32 mouse cellular contexts compared by ENCODE assay signal in the genomic region with DNA sequence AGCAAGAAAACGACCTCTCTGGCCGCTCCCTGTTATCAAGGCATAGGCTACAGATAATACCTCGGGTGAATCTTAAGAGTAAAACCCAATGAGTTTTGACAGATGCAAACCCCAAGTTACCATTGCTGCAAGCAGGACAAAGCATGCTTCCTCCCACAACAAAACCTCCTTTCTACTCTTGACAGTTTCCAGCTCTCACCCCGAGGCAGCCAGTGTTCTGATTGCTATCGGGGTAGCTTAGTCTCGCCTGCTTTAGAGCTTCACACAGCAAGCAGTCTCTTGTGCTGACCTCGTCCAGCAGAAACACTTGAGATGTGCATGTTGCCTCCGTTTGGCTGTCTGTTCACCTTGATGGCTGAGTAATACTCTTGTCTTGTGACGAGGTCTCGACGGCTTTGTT. TPM values are rescaled to one million over a fixed set of nuclear protein-coding genes. Genes with fewer than 3 reads are reported as not detected.
A peak's percentile ranks its signal among the peaks of the same experiment; 100 is the strongest.
DNase-seq lines count a peak whose midpoint lies in the region; ATAC-seq and TF ChIP-seq lines count a peak whose summit lies in the region.
"Had no signal": no experiment of that assay in that cellular context is flagged by ENCODE, and none has a peak within 500 bp of the region (broad histone marks: within the 10 kb centered on the region; RNA-seq: fewer than 3 reads in every experiment).

No protein-coding gene starts in this region.

- WGBS in heart, embryonic 12.5 days: 23% methylated on average over 11 of the region's 11 CpGs

- peaks cover 29% of the 10 kb centered on the region for H3K4me1 ChIP-seq in heart, embryonic 12.5 days (replicated peaks)
- H3K4me1 ChIP-seq in bone marrow macrophage, adult 2 months (ENCODE audit: control insufficient read depth, insufficient read depth, low read length): peaks cover 19% of the 10 kb centered on the region
- H3K4me1 ChIP-seq: hindbrain, embryonic 15.5 days; liver, embryonic 13.5 days; midbrain, embryonic 13.5 days had no signal

- no peaks in the 10 kb centered on the region for H3K36me3 ChIP-seq in heart, embryonic 12.5 days
- H3K36me3 ChIP-seq: embryonic facial prominence, embryonic 12.5 days; heart, embryonic 15.5 days; hindbrain, embryonic 10.5 days; hindbrain, embryonic 15.5 days; limb, embryonic 10.5 days; limb, embryonic 15.5 days; liver, embryonic 13.5 days; midbrain, embryonic 13.5 days had no signal

- TF ChIP-seq POLR2A in bone marrow macrophage, adult 2 months (IDR thresholded peaks at IDR 0.05; ENCODE audit: borderline replicate concordance, low read depth, low read length): no peak

- no peaks in the 10 kb centered on the region for H3K27me3 ChIP-seq in heart, embryonic 12.5 days (replicated peaks)
- H3K27me3 ChIP-seq: embryonic facial prominence, embryonic 12.5 days; heart, embryonic 15.5 days; hindbrain, embryonic 15.5 days; limb, embryonic 15.5 days; liver, embryonic 13.5 days; midbrain, embryonic 13.5 days had no signal

- H3K9me3 ChIP-seq in heart, embryonic 12.5 days (replicated peaks): no peaks in the 10 kb centered on the region
- H3K9me3 ChIP-seq: embryonic facial prominence, embryonic 12.5 days; heart, embryonic 15.5 days; hindbrain, embryonic 10.5 days; hindbrain, embryonic 15.5 days; limb, embryonic 10.5 days; limb, embryonic 15.5 days; liver, embryonic 13.5 days; megakaryocyte, embryonic 14.5 days; midbrain, embryonic 13.5 days had no signal

- no peak overlapping the region for H3K4me3 ChIP-seq in heart, embryonic 12.5 days
- no peak overlapping the region for H3K4me3 ChIP-seq in bone marrow macrophage, adult 2 months (ENCODE audit: insufficient read depth, low read length)
- H3K4me3 ChIP-seq: embryonic facial prominence, embryonic 12.5 days; heart, embryonic 15.5 days; hindbrain, embryonic 10.5 days; hindbrain, embryonic 15.5 days; limb, embryonic 10.5 days; limb, embryonic 15.5 days; liver, embryonic 13.5 days; megakaryocyte, embryonic 14.5 days; midbrain, embryonic 13.5 days had no signal

- TF ChIP-seq CTCF in bone marrow macrophage, adult 2 months (IDR thresholded peaks at IDR 0.05; ENCODE audit: low read depth, low read length): 0 out of 2 replicates have a peak, but pooled peaks have one; percentile 7

- H3K4me2 ChIP-seq in heart, embryonic 12.5 days: peak overlapping the region; percentile 30; the same call in 1 of the 2 replicates
- H3K4me2 ChIP-seq: embryonic facial prominence, embryonic 12.5 days; heart, embryonic 15.5 days; hindbrain, embryonic 15.5 days; limb, embryonic 15.5 days; liver, embryonic 13.5 days; midbrain, embryonic 13.5 days had no signal

- no peak for ATAC-seq in heart, embryonic 12.5 days (ENCODE audit: insufficient number of reproducible peaks, low FRiP score)
- ATAC-seq: activated CD4-positive, CD25-positive, alpha-beta regulatory T cell, adult 4 months; forebrain, embryonic 16.5 days; inflammation-experienced regulatory T-cells, adult 6 months; lung, postnatal 0 days; midbrain, embryonic 13.5 days had no signal

- H3K9ac ChIP-seq in heart, embryonic 12.5 days: no peak overlapping the region
- H3K9ac ChIP-seq: embryonic facial prominence, embryonic 12.5 days; heart, embryonic 15.5 days; hindbrain, embryonic 15.5 days; limb, embryonic 15.5 days; liver, embryonic 13.5 days; midbrain, embryonic 13.5 days had no signal

- peak; percentile 38 for DNase-seq in adrenal gland, postnatal 14 days
- DNase-seq in adrenal gland, postnatal 25 days: no peak
- DNase-seq in heart, postnatal 4 days: no peak
- peak; percentile 39 for DNase-seq in retina, postnatal 1 day
- no peak for DNase-seq in retina, embryonic 14.5 days (ENCODE audit: low spot score)
- DNase-seq in cerebellum, postnatal 10 days: no peak
- DNase-seq: adrenal gland, adult 2 months; cerebellum, adult 18-20 months; cerebellum, postnatal 14 days; kidney, adult 11 months; kidney, postnatal 14 days; layer of hippocampus, adult 9-11 months; liver, embryonic 13.5 days; lung, adult 18-20 months; lung, postnatal 4 days had no signal

- no peak overlapping the region for H3K27ac ChIP-seq in heart, embryonic 12.5 days (ENCODE audit: poor library complexity, severe bottlenecking)
- H3K27ac ChIP-seq in bone marrow macrophage, adult 2 months (ENCODE audit: insufficient read depth, low read depth, low read length): no peak overlapping the region
- H3K27ac ChIP-seq: embryonic facial prominence, embryonic 12.5 days; heart, embryonic 15.5 days; hindbrain, embryonic 10.5 days; hindbrain, embryonic 15.5 days; limb, embryonic 10.5 days; limb, embryonic 15.5 days; liver, embryonic 13.5 days; midbrain, embryonic 13.5 days had no signal

RNA-seq across cellular contexts. Expression of a gene that starts 44.8 kb away (rescaled TPM):
- total RNA-seq in adrenal gland, postnatal 14 days (2021): 0.26 TPM in 1 of 2 replicates, not detected in the other
- total RNA-seq in adrenal gland, postnatal 25 days (2021): not detected in 2 replicates
- polyA plus RNA-seq in heart, embryonic 12.5 days (2016; fragmentation: Nextera tagmentation; extraction: Ambion mirVana): 0.91 and 1.1 TPM in 2 replicates
- 1 to 10 TPM; 3.9 to 4.7 TPM for total RNA-seq in heart, postnatal 4 days (2021)
- polyA plus RNA-seq in bone marrow macrophage, adult 2 months (2012; ENCODE audit: insufficient read depth, insufficient read length, missing spikeins): not detected in 2 replicates
- total RNA-seq: adrenal gland, adult 2 months; granulocyte monocyte progenitor cell, adult 5-6 weeks; MEL had no signal
- polyA plus RNA-seq: activated CD4-positive, CD25-positive, alpha-beta regulatory T cell, adult 4 months; hindbrain, embryonic 15.5 days; inflammation-experienced regulatory T-cells, adult 6 months; kidney, embryonic 14.5 days; limb, embryonic 10.5 days; liver, embryonic 13.5 days; midbrain, embryonic 13.5 days had no signal

RNA-seq across cellular contexts. Expression of a gene that starts 52.1 kb away (rescaled TPM):
- total RNA-seq in adrenal gland, postnatal 14 days (2021): 206 and 280 TPM in 2 replicates
- total RNA-seq in adrenal gland, postnatal 25 days (2021): 470 and 512 TPM in 2 replicates
- 3.3 and 3.8 TPM in 2 replicates for polyA plus RNA-seq in heart, embryonic 12.5 days (2016; fragmentation: Nextera tagmentation; extraction: Ambion mirVana)
- total RNA-seq in heart, postnatal 4 days (2021): 10 to 100 TPM; 25.0 to 26.8 TPM
- polyA plus RNA-seq in bone marrow macrophage, adult 2 months (2012; ENCODE audit: insufficient read depth, insufficient read length, missing spikeins): 17.2 and 18.7 TPM in 2 replicates

Comparison
In these comparisons a context has a peak if more than half of its experiments do, and no peak if none do; other contexts are left out.
1. DNase-seq: peak in adrenal gland, postnatal 14 days (single experiment) and retina, postnatal 1 day (single experiment); none in adrenal gland, postnatal 25 days (single experiment), heart, postnatal 4 days (single experiment), retina, embryonic 14.5 days (single experiment) and cerebellum, postnatal 10 days (0 of 2).